Mouse (Mus musculus): ENCODE results near the gene Gm49450.
"Not testable (repeated sequence)": the region's sequence is repeated elsewhere in the genome, so short reads cannot be mapped to it uniquely, and the experiment has no call there.

Gene Gm49450

DNA sequence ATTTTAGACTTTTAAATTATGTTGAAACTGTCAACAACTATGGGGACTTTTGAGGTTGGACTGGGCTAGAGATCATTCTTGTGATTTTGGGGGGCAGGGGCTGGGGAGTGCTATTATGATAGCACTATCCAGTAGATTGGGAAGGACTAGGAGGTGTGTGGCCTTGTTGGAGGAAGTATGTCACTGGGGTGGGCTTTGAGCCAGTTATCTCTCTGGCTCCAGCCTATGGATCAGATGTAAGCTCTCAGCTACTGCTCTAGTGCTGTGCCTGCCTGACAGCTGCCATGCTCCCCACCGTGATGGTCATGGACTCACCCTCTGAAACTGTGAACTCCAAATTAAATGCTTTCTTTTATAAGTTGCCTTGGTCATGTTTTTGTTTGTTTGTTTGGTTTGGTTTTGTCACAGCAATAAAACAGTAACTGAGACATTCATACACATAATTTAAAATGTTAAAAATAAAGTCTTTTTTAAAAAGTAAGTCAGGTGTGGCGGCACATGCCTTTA is 30.3 kb downstream of the Gm49450 start:
- no peak for DNase-seq (ENCODE audit: low read depth, low spot score)

DNA sequence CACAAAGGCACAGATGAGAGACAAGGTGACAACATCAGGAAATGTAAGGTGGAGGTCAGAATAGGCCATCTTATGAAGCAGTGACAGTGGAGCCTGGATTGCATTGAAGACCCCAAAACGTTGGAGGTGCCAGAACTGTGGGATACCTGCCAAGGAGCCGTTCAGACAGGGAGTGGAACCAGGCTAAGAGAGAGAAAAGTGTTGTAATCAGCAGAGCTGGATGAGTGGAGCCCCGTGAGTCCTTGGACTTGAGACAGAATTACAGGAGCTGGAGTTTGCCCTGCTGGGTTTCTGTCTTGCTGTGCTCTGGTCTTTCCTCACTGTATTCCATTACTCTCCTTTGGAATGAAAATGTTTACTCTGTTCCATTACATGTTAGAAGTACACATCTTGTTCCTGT is 30.8 kb downstream of the Gm49450 start:
- DNase-seq (ENCODE audit: low read depth, low spot score): no peak

DNA sequence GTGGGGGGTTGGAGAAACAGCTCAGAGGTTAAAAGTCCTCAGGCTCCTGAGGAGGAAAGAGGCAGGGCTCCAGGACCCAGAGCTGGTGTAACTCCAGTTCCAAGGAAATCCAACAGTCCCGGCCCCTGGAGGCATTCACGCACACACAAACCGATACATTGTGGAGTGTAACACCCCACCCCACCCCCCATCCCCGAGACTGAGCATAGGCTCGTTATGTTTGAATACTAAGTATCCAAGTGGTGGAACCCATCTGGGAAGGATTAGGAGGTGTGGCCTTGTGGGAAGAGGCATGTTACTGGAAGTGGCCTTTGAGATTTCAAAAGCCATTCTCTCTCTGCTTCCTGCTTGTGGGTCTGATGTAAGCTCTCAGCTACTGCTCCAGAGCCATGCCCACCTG is 31.8 kb downstream of the Gm49450 start:
- no peak for DNase-seq (ENCODE audit: low read depth, low spot score)

DNA sequence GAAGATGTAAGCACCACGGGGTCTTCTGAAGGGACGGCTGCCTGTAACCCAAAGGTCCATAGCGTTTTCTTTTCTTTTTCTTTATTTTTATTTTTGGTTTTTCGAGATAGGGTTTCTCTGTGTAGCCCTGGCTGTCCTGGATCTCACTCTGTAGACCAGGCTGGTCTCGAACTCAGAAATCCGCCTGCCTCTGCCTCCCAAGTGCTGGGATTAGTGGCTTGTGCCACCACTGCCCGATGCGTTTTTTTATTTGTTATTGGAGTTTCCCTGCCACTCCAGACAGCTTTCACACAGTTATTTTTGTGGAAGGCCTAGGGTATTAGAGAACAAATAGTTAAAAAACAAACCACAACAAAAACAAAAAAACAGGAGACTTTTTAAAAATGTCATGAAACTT is 34.9 kb downstream of the Gm49450 start:
- DNase-seq (ENCODE audit: low read depth, low spot score): not testable (repeated sequence)

DNA sequence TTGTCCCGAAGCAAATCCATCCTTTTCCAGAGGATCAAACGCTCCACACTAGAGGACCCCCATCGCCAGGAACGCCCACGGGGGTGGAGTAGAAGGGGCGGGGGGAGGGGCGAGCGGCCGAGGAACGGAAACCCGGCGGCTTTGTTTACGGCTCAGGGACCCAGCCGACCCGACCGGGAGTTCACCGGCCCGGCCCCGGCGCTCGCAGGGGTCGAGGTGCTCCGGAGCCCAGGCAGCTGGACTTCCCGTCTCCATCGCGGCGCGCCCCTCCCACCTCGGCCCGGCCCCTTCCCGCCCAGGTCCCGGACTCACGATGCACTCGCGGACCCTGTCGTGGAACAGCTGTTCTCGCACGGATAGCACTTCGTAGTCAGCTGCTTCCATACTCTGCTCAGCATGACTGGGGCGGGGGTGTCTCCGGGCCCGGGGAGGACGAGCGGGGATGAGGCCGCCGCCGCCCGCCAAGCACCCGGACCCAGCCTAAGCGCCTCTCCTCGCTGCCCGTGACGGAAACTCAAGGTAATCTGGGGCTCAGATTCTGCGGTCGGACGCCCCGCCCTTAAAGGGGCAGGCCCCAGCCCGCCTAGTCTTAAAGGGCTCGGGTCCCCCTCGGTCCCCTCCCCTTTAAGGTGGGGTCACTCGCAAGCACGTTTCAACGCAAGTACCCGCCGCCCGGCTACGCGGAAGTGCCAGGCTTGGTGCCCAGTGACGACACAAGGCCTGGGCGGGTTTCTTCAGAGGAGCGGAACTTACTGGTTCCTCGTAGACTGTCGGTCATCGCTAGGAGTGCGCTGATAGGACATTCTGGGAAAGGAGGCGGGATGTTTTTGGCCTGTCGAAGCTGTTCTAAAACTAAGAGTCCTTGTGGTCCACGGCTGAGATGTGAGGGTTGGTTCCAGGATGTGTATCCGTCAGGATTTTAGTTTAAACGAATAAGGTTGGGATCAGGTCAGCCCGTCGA is 35.5 kb downstream of the Gm49450 start, which contains the start of gene Lmbr1l:
Lmbr1l (minus strand) TSS at position 694 of the 961 bp plus-strand sequence.
- peak; percentile 97 for DNase-seq (ENCODE audit: low read depth, low spot score)

DNA sequence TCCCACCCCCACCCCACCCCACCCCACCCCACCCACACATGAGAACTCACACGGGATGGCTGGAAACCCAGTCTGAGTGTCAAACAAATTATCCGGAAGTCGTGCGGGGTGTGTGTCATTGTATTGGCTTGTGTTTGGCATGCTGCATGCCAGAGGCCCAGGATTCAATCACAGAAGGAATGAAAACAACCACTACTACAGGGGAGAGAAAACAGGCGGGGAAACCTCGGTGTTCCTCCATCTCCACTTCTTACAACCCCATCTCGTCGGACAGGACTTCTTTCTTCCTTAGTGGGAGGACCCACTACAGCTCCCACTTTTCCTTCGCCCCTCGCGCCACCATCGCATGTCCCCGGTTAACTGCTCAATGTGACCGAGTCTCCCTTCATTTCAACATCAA is 36.3 kb downstream of the Gm49450 start:
- no peak for DNase-seq (ENCODE audit: low read depth, low spot score)

DNA sequence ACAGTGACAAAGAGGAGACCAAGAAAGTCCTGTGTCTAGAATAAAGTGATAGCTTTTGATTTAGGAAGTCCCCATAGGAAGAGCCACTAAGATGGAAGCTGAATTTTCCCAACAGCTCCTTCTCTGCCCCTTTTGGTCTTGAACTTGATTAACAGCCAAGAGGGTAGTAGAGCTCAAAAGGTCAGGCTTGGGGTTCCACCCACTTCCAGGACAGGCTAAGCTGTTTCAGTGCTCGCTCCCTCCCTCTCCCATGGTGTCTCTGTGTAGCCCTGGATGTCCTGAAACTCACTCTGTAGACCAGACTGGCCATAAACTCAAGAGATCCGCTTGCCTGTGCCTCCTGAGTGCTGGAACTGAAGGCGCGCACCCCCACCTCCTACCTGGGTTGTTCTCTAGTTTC is 37.3 kb downstream of the Gm49450 start:
- DNase-seq (ENCODE audit: low read depth, low spot score): no peak

DNA sequence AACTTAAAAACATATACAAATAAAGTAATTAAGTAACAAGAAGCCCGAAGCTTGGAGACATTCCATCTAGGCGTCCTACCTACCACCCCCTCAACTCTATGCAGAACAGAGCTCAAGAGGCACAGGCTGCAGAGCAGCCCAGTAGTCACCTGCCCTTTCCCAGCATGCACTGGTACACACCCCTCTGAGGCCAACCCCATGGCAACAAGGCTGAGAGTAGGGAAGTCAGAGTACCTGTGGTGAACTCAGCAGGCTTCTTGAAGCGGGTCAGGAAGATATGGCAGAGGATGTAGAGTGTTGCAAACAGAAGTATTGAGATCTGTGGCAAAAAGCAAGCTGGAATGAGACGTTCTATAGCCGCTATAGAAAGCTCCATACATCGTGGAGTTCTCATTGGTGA is 38.4 kb downstream of the Gm49450 start:
- DNase-seq (ENCODE audit: low read depth, low spot score): no peak

DNA sequence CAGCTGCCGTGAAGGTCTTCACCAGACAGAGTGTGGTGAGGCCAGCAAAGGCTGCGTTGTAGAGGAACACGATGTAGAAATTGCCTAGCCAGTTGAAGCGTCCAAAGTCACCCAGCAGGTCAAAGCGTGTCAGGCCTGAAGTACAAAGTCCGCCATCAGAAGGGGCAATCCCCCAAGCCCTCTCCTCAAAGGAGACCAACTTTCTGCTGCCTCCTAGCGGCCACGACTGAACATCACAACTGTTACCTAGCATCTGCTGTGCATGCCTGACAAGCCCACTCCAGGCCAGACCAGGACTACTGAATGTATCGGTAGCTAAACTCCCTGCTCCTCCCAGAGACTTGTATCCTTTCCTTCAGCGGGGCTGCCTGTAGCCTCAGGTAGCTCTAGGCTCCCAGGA is 48.7 kb downstream of the Gm49450 start:
- no peak for DNase-seq (ENCODE audit: low read depth, low spot score)

DNA sequence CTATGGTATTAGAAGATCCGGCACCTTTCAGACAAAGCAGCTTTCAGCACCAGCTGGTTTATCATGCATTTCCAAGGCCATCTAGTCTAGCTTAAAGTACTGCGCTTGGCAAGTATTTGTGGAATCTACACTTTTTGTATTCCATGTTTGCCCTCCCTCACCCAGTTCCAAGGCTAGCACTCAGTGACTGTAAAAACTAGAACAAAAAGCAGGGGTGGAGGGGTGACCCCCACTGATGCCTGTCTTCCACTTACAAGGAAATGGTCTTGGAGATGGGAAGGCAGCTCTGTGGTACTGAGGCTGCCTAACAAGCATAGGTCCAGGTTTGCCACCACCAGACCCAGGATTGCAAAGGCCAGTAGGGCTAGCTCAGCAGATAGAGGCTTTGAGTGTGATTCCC is 50.8 kb downstream of the Gm49450 start:
- no peak for DNase-seq (ENCODE audit: low read depth, low spot score)

DNA sequence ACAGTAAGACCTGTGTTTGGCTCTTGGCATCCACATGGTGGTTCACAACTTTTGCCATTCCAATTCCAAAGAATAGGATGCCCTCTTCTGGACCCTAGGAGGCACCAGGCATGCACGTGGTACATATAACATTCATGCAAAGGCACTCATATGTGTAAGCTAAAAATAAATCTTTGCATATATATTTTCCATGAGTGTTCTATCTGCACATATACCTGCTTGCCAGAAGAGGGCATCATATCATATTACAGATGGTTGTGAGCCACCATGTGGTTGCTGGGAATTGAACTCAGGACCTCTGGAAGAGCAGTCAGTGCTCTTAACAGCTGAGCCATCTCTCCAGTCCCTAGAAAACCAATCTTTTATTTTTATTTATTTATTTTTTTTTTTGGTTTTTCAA is 51.8 kb downstream of the Gm49450 start:
- DNase-seq (ENCODE audit: low read depth, low spot score): no peak

DNA sequence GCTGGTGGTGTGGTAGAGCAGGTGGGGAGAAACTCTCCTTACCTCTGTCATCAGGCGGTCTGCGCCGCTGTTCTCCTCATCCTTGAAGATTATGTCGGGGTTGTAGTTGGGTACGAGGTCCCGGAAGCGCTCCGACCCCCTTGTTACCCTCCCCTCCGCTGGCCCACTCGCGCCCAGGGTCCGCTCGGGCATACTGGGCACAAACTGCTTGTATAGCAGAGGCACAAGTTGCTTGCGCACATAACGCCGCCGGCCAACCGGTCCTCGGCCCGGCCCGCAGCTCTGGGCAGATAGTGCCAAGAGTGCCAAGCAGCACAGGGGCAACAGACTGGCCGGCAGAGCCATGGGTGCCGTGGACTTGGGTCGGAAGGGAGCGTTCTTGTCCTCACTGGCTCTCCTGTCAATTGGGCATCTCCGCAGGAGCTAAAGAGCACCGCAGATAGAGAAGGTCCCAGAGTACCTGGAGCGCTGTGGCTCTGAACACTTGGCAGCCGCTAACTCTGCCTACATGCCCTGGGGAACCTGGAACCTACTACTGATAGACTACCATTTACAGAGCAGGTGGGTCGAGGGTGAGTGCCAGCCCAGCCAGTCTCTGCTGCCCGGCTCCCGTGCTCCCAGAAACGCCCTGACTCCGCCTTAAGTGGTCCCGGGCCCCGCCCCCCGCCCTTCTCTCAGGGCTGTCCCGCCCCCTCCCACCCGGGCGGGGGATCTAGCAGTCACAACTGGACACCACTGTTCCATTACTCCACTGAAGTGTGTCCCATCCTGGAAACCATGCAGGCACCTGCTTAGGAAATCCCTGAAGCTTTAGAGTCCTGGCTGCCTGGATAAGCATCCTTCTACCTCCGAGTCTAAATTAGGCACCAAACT is 55.2 kb downstream of the Gm49450 start, which contains the start of gene Dhh:
Dhh (minus strand) TSS at position 613 of the 873 bp plus-strand sequence.
- DNase-seq (ENCODE audit: low read depth, low spot score): no peak

DNA sequence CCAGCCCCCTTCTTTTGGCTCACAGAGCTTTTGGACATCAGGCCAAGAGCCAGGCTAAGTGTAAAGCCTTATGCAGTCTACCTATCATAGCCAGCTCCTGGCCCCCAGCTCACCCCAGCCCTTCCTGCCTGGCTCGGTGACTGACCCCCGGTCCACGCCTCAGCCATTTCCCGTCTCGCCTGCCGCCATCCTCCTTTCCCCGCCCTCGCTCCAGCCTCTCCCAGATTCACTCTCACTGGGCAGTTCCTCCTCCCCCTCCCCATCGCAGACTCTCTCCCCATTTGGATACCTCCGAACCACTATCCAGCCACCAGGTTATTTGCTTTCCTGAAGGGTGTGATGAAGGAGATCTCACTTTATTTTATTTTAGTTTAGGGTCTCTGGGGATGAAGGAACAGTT is 55.9 kb downstream of the Gm49450 start:
- DNase-seq (ENCODE audit: low read depth, low spot score): no peak

DNA sequence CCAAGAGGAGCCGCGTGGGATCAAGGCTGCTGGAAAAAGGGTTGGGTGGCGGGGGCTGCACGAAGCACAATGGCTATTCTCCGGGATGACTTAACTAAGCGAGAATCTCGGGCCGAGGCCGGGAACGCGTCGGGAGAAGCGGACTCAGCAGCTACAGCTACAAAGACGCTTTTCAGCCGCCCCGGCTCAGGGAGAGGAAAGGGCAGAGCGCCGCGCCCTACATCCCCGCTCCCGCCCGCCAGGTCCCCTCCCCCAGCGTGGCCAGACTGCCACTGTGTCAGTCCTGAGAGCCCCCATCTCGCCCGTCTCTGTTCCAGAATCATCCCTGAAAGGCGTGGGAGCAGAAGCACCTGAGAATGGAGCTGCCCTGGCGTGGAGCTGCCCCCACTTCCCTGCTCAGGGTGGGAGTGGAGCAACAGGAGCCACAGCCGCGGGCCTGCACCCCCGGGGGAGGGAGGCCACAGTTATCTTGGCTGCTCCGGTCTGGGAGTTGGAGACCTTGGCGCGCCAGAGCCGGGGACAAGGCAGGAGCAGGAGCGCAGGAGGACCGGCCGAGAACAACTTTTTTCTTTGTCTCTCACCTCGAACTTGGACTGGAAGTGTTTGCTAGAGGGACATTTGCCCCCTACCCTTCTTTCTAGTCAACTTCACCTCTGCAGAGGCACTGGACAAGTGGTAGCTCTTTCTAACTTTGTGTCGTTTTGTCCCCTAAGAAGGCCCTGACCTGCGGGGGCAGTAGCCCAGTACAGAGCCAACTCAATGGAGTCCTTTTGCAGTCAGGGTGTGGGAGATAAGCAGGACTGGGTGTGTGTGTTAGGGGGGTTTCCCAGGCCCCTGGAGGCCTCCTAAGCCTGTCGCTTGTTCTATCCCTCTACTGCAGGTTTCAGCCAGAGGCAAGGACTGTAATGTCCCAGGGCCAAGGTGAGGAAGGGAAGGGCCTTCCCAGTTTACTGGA is 57.4 kb downstream of the Gm49450 start:
- no peak for DNase-seq (ENCODE audit: low read depth, low spot score)

DNA sequence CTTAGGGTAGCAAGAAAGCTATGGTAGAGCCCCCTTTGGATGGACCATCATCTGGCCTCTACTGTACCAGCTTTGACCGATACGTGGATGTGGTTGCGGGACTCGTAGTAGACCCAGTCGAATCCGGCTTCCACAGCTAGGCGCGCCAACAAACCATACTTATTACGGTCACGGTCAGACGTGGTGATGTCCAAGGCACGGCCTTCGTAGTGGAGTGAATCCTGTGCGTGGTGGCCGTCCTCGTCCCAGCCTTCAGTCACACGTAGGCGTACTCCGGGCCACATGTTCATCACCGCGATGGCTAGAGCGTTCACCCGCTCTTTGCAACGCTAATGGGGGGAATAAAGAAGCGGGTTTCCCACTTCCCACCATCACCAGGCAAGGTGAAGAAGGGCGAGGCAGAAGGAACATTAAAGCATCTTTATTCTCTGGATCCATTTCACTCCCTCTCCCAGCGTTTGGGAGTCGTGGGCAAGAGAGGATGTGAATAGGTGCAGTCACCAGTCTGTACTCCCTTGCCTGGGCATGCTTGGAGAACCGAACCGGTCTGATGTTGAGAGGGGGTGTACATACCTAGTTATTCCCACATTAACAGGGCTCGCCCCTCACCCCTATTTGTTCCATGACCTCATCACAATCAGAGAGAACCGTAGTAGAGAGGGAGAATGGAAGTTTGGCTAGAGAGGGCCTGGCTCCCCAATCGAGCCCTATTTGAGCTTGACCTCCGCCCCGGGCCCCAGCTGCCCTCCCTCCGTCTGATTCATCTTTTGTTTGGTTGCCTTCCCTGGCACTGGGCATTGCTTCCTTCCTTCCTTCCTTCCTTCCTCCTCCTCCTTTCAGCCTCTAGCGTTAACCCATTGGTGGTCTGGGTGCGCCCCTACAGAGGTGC is 58.4 kb downstream of the Gm49450 start:
- DNase-seq (ENCODE audit: low read depth, low spot score): no peak

DNA sequence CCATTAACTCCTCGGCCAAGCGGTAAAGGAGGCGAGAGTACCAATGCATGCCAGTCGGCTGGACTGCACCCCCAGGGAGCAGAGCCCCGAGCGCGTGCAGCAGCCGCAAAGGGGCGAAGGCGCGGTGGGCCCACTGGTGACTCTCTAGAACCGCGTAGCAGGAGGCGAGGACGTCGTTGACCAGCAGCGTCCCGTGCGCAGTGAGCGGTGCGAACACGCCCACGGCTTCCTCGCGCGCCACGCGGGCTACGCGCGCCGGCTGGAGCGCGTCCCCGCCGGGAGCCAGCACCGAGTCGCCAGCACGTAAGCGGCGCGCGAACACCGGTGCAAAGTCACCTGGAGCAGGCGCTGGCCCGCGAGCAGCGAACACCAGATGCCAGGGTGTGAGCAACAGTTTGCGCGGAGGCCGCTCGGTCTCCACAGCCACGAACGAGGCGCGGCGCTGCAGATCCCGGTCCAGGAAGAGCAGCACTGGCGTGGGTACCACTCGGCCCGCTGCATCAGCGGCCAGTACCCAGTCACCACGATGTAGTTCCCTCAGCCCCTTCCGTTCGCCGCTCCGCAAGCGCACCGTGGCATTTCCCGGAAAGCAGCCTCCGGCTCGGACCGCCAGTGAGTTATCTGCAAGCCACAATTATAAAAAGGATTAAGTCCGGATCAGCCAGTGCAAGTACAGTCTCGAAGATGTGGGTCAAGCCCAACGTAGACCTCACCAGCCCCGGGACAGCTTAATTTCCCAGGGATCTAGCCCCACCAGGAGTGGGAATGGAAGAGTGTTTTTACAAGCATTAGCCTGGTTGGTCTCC is 59.2 kb downstream of the Gm49450 start, which contains the start of gene Rhebl1:
Rhebl1 (minus strand) TSS at position 601 of the 806 bp plus-strand sequence.
- no peak for DNase-seq (ENCODE audit: low read depth, low spot score)

DNA sequence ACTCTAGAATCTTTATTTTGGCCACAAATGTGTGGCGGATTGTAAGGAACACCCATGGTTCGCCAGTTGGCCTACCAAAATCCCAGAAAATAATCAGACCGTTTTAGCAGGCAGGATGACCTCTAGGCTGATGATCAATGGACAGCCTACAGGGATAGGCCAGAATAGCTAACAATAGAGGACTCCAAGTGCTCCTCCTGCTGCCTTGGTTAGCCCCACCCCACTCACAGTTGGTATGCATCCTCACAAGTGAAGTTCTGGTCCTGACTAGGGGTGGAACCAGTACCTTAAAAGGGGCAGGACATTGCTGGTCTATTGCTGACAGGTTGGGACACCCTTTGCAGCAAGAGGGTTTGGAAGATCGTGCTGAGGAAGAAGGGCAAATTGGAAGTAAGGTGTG is 60.3 kb downstream of the Gm49450 start:
- no peak for DNase-seq (ENCODE audit: low read depth, low spot score)

DNA sequence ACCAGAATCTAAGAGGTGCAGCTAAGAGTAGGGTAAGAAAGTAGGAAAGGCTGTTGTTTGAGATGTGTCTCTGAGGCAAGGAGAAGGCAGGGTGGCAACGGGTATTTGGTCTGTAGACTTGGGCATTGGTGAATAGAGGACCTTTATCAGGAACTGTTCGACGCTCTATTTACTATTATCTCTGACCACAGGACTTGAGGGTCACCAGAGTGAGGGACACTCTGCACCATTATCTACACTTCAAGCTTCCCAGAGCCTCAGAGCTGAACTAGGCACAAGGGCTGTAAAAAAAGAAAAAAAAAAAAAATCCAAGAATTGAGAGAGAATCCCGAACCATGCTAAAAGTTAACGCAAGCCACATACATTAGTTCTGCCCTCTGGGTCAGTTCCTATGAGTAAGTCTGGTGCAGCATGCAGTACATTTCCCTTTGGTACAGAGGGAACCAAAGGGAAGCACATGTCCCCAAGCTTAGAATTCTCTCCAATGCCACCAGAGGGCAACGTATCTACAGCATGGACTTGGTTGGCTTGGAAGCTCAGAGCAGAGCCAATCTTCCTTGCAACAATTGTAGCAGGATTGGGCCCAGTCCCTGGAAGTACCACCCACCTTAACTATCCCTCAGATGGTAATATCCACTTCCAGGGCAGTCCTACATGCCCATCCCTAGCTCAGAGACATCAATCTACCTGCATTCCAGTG is 61.3 kb downstream of the Gm49450 start:
- no peak for DNase-seq (ENCODE audit: low read depth, low spot score)

All from WW6 (cell line).